ENCODE assay signal across 9 mouse cellular contexts in the genomic region with DNA sequence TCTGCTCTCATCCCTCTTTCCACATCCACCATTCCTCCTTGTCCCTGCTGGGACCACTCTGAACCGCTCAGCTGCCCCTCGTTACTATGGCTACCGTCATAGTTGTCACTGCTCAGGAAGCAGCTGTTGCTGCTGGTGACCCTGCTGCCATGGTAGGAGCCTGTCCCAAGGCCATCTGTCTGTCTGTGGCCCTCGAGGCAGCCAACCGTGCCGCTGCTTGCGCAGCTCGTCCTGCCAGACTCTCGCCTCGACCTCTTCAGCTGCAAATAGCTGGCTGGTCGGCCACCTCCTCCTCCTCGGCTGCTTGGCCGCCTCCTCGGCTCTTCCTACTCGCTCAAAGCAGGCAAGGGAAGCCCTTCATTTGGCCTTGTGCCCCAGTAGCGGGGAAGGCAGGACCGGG.
DNase-seq lines count a peak whose midpoint lies in the region; ATAC-seq lines count a peak whose summit lies in the region.
"Had no signal": no experiment of that assay in that cellular context is flagged by ENCODE, and none has a peak within 500 bp of the region (broad histone marks: within the 10 kb centered on the region; RNA-seq: fewer than 3 reads in every experiment).

No protein-coding gene starts in this region.

- H3K9ac ChIP-seq in heart, embryonic 12.5 days = no peak overlapping the region
- peak overlapping the region; percentile 21; the same call in 1 of the 2 replicates for H3K9ac ChIP-seq in midbrain, embryonic 12.5 days (replicated peaks)

- no peak overlapping the region for H3K4me3 ChIP-seq in heart, embryonic 12.5 days
- H3K4me3 ChIP-seq in hindbrain, embryonic 10.5 days = no peak overlapping the region
- no peak overlapping the region for H3K4me3 ChIP-seq in midbrain, embryonic 12.5 days

- ATAC-seq in heart, embryonic 12.5 days (ENCODE audit: insufficient number of reproducible peaks, low FRiP score) = no peak
- ATAC-seq in midbrain, embryonic 12.5 days (ENCODE audit: low FRiP score, low read depth) = peak; percentile 63; the same call in 1 of the 2 replicates
- ATAC-seq in megakaryocyte progenitor cell, adult 5-6 weeks (replicated peaks; ENCODE audit: poor library complexity) = no peak

- 37% methylated on average over 17 of the region's 17 CpGs for WGBS in heart, embryonic 12.5 days
- WGBS in hindbrain, embryonic 10.5 days = 19% methylated on average over 17 of the region's 17 CpGs
- WGBS in midbrain, embryonic 12.5 days = 28% methylated on average over 17 of the region's 17 CpGs

- H3K4me2 ChIP-seq in heart, embryonic 12.5 days = no peak overlapping the region
- H3K4me2 ChIP-seq in midbrain, embryonic 12.5 days (replicated peaks) = no peak overlapping the region; the same call in 1 of the 2 replicates

- no peak overlapping the region for H3K27ac ChIP-seq in heart, embryonic 12.5 days (ENCODE audit: poor library complexity, severe bottlenecking)
- peak overlapping the region; percentile 79 for H3K27ac ChIP-seq in hindbrain, embryonic 10.5 days
- peak overlapping the region; percentile 60 for H3K27ac ChIP-seq in midbrain, embryonic 12.5 days (replicated peaks)

- H3K9me3 ChIP-seq in heart, embryonic 12.5 days (replicated peaks) = no peaks in the 10 kb centered on the region
- no peaks in the 10 kb centered on the region for H3K9me3 ChIP-seq in hindbrain, embryonic 10.5 days
- no peaks in the 10 kb centered on the region for H3K9me3 ChIP-seq in midbrain, embryonic 12.5 days

- peaks cover 19% of the 10 kb centered on the region for H3K27me3 ChIP-seq in heart, embryonic 12.5 days (replicated peaks)
- H3K27me3 ChIP-seq in hindbrain, embryonic 10.5 days (ENCODE audit: insufficient read depth, poor library complexity, severe bottlenecking) = 0 out of 2 replicates have a peak, but pooled peaks cover 5% of the 10 kb centered on the region
- no peaks in the 10 kb centered on the region for H3K27me3 ChIP-seq in midbrain, embryonic 12.5 days

- H3K36me3 ChIP-seq in heart, embryonic 12.5 days = no peaks in the 10 kb centered on the region
- H3K36me3 ChIP-seq in hindbrain, embryonic 10.5 days = peaks cover 22% of the 10 kb centered on the region
- H3K36me3 ChIP-seq in midbrain, embryonic 12.5 days = peaks cover 11% of the 10 kb centered on the region
- H3K36me3 ChIP-seq: G1E had no signal

- peaks cover 15% of the 10 kb centered on the region for H3K4me1 ChIP-seq in heart, embryonic 12.5 days (replicated peaks)
- H3K4me1 ChIP-seq in hindbrain, embryonic 10.5 days (replicated peaks) = peaks cover 86% of the 10 kb centered on the region
- peaks cover 39% of the 10 kb centered on the region for H3K4me1 ChIP-seq in midbrain, embryonic 12.5 days

- peak; percentile 35 for DNase-seq in heart, postnatal 4 days
- DNase-seq in embryo, embryonic 11 days = peak; percentile 66
- peak; percentile 72 for DNase-seq in hindbrain, embryonic 10.5 days (ENCODE audit: low spot score)
- no peak for DNase-seq in cerebellum, adult 9-10 months
- no peak for DNase-seq in ovary, adult 18-20 months (ENCODE audit: low spot score)

Comparison
In these comparisons a context has a peak if more than half of its experiments do, and no peak if none do; other contexts are left out.
1. DNase-seq: peak in heart, postnatal 4 days (single experiment), embryo, embryonic 11 days (single experiment) and hindbrain, embryonic 10.5 days (single experiment); none in cerebellum, adult 9-10 months (single experiment) and ovary, adult 18-20 months (single experiment).